Mouse (Mus musculus): Measurements from ENCODE around the gene Masp2.

Gene Masp2

DNA sequence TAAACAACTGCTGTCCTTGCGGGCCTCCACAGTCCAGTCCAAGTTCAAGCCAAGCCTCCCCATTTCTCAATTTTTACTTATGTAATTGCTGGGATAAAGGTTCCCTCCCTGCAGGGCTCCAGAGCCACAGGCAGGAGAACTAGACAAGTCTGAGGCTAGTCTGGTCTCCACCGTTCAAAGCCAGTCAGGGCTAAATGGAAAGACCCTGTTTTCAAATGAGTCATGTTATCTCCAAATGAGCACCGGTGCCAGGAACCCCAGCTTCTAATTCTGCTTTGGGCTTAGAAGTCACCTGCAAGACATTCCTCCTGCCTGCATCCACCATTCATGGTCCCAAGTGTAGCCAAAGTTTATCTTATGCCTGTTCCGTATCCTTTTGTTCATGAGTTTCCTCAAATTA, 483 bp upstream of the Masp2 start:
- no peak for DNase-seq

DNA sequence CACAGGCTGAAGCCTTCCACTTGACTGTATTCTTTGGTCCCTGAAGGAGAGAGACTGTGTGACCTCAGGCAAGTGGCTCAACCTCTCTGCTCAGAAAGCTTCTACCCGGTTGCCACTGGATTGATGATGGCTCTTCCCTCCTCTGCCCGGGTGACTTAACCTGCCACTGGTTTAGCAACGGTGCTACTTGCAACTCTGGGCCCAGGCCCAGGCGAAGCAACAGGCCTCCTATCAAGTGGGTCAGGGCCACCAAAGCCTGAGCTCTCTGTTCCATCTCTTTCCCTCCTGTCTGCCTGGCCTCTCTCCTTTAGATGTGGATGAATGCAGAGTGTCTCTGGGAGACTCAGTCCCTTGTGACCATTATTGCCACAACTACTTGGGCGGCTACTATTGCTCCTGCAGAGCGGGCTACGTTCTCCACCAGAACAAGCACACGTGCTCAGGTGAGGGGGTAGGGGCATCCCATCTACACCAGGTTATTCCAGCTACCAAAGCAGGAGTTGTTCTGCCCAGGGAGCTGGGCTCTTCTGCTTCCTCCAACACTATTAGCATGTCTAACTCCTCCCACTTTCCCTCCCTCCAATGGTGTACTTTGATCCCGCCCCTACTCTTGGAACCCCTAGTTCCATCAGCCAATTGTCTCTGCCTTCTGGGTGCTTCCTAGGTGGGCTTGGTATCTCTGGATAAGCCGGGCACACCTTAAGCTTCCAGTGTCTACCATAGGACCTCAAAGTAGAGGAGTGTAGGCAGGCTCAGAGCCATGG, 1.2 kb downstream of the Masp2 start:
- DNase-seq: no peak

DNA sequence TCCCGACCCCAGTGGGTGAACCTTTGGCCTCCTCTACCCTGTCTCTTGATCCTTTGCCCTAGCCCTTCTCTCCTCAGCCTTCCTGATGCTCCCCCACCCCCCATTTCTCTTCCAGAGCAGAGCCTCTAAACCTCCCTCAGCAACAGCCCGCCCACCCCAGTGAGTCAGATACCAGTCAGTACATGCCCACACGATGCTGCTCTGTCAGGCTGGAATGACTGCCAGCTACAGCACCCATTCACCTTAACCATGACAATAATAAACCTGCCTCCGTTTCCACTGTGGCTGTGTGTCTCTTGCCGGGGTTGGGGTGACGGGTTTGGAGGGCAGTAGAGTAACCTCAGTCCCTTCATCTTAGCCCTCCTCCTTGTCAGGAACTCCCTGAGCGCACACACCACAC, 1.8 kb downstream of the Masp2 start:
- no peak for DNase-seq

DNA sequence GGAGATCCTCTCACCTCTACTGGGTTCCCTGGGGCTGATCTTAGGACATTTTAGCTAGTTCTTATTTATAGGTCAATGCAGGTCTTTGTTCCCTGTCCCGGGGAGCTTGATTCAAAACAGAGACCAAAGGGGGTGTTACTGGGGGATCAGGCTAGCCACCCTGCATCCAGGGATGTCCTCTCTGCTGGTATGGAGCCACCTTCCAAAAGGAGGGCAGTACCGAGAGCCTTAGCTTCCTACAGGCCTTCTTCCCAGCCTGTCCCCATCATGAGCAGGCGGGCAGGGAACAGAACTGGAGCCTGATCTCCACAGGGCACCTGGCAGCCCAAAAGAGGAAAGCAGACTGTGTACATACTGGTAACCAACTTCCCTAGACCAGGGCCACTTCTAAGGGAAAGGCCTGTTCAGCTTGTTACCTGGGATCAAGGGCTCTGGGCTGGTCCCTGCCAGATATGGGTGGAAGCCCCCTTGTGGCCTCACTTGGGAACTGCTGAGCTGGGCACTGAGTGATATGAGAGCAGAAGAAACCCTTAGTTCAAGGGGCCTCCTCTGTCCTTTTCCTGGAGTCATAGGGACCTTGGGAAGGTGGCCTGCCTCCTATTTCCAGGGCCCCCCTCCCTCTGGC, 2.3 kb downstream of the Masp2 start:
- DNase-seq: peak; percentile 49

DNA sequence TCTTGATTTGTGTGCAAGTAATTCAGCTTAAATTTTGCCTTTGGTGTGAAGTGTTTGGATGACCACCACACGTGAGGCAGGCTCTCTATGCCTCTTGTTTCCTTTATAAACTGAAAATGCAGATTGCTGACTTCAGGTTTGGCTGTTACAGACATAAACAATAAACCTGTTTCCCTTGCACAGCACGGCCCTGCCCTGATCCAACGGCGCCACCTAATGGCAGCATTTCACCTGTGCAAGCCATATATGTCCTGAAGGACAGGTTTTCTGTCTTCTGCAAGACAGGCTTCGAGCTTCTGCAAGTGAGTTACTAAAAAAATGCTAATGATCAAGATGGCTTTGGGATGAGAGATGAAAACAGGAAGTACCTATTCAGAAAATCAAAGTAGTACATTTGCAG, 5.4 kb downstream of the Masp2 start:
- DNase-seq: peak; percentile 77

DNA sequence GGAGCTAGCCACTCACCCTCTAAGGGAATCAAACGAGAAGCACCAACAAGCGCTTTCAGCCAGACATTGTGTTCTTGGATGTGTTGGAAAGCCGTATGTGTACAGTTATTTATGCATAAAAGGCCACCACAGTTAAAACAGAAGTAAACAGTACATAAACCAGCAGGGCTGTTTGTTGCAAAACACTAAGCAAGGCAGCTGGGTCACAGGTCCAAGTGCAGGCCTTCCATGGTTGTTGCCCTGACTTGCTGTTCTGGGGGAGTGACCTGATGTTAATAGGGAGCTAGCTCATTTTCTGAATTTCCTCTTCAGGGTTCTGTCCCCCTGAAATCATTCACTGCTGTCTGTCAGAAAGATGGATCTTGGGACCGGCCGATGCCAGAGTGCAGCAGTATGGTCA, 7.5 kb downstream of the Masp2 start:
- no peak for DNase-seq

DNA sequence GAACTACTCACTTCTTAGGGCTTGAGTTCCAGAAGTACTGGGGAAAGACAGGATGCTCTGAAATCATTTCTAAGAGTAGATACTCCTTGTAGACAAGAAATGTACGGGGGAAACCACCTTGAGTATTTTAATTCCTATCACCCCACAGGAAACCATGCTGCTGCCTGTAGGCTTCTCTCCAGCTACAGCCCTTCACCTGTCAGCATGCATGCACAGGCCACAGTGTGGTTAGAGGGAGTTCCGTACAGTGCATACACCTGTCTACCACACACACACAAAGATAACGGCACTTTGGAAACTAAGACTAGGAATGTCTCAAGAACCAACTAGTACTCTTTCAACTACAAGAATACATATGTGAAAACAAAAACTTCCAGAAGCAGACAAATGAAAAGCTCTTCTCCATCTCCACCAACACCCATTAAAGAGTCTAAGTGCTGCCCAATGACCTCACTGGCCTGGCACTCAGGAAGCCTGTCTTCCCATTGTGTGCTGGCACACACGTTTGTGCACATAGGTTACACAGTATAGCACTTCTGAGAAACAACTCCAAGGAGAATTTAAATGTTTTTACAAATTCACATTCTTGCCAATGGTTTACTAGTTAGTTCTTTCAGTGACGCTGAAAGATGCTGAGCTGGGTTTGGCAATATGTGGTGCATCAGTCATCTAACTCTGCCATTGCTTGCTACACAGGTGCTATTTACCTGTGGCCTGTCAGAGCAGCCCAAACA, 8.4 kb downstream of the Masp2 start:
- DNase-seq: no peak

DNA sequence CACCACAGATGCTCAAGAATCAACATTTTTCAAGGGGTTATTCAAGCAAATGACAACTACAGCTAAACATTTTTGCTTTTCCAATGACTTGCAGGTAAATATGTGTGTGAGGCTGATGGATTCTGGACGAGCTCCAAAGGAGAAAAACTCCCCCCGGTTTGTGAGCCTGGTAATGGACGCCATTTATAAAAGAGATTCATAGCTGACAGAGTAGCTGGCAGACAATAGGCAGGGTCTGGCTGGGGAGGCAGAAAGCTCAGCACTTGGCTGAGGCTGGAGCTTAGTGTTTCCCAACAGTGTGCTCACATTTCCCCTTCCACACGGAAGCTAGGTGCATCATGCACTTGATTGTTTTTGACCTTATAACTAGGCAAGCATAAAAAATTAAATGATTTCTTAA, 10.2 kb downstream of the Masp2 start:
- DNase-seq: no peak

DNA sequence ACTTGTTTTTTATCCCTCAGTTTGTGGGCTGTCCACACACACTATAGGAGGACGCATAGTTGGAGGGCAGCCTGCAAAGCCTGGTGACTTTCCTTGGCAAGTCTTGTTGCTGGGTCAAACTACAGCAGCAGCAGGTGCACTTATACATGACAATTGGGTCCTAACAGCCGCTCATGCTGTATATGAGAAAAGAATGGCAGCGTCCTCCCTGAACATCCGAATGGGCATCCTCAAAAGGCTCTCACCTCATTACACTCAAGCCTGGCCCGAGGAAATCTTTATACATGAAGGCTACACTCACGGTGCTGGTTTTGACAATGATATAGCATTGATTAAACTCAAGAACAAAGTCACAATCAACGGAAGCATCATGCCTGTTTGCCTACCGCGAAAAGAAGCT, 11.4 kb downstream of the Masp2 start:
- no peak for DNase-seq

DNA sequence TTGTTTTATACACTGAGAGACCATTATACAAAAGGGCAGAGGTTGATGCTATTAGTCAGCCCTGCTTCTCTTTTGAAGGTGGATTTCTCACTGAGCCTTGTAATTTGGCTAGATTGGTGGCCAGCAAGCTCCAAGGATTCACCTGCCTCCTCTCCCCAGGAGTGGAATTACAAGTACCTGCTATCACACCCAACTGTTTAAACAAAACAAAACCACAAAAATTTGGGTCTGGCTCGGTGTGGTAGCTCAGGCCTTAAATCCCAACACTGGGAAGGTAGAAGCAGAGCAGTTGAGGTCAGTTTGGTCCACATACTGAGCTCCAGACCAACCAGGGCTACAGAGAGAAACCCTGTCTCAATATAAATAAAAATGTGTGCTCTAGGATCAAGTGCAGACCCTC, 17.5 kb downstream of the Masp2 start:
- DNase-seq: no peak

DNA sequence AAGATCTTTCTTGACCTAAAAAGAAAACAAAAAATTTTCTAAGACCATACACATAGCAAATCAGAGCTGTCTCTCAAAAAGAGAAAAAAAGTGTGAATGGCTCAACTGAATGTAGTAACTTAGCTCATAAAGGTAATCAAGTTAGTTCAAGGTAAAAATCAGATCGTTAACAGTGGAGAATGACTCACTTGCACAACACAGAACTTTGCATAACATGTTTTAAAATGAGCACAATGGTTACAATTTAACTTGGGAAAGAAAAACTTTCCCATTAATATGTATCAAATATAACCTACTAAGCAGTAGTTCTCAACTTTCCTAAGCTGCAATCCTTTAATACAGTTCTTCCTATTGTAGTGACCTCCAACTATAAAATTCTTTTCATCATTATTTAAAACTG, 18.4 kb downstream of the Masp2 start:
- DNase-seq: no peak

DNA sequence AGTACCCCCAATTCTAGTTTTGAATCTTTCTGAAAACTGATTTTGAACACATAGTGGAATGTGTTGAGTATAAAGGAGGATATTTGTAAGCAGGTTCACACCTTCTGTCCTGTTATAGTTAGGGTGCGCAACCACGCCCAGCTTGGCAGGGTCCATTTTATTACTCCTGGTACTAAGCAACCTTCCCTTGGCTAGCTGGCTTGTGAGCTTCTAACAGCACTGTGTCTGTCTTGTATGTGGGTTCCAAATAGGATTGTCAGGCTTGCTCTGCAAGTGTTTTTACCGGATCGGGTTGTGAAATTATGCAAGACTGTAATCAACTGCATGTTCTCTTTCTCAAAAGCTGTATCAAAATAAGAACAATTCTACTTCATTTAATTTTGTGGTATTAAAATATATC, 20.1 kb downstream of the Masp2 start:
- DNase-seq: no peak

DNA sequence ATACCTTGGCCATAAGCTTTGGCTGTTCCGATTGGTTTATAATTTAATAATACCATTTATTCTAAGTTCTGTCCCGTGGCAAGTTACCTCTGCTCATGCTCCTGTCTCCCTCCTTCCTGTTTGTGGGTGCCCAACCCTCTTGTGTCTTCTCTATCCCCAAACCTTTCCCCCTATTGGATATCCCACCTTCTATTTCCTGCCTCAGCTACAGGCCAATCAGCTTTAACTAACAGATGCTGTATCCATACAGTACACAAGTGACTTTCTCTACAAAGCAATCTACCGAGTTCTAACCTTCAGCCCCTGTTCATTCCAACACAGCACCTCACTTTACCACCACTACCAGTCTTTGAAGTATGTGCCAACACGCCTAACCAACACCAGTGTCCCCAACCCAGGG, 21.3 kb downstream of the Masp2 start:
- no peak for DNase-seq

DNA sequence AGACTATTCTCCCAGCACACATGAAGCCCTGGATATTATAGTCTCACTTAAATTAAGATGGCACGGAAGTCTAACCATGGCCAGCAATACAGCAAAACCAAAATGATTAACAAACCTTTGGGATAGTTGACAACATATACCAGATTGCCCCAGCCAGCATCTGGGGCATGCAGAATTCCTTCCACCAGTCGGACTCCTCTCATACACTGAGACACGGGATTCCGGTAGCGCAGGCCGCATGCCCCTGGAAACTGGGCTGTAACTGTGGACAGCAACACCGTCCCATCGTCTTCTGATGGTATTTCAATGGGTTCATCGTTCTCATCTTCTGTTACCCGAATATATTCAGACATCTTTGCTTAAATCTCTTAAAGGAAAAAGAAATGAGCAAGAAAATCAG, 22.7 kb downstream of the Masp2 start:
- DNase-seq: no peak

DNA sequence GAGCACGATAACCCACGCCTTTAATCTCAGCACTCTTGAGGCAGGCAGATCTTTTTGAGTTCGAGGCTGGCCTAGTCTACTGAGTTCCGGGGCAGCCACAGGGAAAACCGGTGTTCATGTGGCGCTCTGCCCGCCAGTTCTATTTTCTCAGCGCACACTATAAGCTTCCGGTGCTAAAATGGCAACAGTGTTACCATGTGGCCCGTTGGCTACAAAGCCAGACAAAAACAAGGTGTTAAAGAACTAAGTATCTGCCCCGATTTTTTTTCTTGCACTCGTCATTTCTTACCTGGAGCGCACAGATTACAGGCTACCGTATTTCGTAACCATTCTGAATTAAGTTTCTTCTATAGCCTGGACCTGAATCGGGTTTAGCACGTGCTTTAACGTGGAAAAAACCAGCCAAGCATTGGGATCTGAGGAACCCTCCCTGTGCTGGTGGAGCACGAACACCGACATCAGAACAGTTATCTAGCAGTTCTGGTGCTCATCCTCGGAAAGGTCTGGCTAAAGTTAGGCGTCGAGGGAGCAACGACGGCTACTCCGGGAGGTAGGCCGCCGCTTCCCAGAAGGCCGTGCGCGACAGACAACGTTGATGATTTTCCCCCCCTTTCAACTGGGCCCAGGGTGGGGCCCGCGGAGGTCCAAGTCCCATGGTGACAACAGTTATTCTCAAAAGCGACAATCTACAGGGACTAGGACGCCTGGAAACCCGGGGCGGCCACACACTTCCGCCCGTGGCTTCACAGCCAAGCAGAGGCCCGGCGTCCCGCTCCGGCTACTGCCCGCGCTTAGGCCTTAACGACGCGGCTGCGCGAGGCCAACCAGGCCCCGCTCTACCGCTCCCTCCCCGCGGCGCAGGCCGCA, 23.6 kb downstream of the Masp2 start:
- DNase-seq: peak; percentile 48

DNA sequence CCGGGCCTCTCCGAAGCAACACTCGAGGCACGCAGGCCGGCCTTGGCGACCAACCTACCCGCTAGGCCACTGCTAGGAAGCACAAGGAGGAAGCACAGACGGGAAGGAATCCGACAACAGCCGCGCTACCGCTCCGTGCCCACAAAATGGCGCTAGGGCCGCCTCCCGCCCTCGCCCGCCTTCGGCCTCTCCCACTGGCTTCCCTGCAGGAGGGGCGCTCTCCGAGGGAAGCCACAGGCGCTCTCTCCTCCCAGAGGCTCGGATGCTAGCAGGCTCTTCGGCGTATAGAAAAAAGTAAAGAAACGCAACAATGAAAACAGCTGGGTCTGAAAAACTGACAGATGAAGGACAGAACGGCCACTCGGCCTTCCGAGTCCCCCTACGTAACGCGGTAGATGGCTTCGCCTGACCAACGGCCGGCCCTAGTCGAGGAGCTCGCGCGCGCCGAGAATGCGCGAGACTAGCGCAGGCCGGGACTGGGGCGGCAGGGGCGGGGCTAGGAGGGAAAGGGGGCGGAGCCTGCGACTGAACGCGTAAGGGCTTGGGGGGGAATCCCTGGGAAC, 24.4 kb downstream of the Masp2 start, which contains the start of gene Tardbp:
Gene Tardbp, minus strand, starts transcription at position 397 of the 563 bp plus-strand sequence.
- DNase-seq: peak; percentile 94

DNA sequence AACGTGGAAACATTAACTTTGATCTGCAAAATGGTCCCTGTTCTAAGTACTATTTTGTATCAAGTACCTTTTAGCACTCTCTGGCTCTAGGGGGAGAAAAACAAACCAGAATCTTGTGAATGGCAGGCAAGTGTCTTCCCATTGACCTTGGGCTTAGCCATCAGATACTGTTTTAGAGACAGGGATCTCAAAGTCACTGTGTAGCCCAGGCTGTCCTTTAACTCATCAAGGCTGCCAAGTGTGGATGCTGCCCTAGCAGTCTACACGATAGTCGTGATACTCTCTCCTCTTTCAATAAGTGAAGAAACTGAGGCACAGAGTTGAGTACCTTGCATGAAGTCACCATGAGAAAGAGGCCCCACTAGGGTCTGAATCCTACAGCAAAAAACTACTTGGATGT, 24.9 kb downstream of the Masp2 start:
- DNase-seq: no peak

DNA sequence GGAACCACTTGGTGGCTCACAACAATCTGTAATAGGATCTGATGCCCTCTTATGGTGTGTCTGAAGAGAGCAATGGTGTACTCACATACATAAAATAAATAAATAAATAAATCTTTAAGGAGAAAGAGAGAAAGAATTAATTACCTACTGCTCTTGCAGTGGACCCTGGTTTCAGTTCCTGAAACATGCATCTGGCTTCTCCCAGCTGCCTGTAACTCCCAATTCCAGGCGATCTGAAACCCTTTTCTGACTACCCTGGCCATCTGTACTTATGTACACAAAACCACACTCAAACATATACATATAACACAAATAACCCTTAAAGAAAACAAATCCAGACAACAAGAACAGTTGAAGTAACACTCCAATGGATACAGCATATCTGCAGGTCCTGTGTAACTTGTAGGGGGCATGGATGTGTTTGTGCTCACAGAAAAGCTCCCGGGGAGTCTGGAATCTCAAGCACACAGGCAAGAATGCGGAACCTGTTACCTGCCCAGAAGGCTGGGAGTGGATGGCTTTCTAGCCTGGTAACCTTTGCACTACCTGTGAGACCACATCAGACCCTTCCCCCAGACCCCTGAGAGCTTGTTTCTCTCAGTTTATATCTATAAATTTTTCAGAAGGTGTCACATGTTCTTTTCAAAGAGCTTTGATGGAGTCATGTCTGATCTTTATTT, 29.8 kb downstream of the Masp2 start:
- no peak for DNase-seq

DNA sequence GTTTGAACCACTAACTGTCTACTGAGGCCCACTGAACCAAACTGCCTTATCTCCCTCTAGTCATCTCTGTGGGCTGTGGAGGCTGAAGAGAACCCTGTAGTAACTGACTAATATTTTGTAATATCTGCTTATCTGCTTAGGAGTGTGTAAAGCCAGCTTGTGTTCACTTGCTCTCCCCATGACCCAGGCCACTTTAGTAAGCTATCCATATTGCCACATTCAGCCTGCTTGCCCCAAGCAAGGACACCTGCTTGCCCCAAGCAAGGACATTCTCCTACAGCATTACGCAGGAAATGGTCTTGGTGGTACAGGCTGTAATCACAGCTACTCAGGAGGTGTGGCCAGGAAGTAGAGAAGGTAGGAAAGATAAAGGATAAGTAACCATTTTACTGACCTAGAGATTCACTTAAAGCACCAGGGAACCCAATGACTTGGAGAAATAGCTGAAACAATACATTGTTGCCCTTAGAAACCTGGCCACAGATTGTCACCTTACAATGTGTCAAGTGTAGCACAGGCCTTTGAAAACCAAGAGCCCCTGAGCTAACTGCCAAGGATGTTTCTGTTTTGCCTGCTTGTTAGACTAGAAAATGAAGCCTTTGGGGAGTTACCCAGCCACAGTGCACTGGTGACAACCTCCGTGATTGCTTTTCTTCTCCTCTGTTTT, 31.2 kb downstream of the Masp2 start:
- DNase-seq: no peak

DNA sequence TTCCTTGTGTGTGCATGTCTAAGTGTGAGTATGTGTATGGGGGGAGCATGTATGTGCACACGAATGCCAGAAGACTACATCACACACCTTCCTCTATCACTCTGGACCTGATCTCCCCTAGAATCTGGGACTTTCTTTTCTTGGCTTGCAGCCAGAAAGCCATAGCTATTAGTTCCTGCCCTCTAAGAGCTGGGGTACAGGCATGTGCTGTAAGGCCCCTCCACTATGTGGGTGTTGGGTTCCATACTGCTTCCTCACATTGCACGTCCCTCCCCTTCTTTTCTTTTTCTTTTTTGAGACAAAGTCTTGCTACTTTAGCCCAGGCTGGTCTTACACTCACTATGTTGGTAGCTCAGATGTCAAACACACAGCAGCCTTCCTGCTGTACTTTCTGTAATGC, 33.0 kb downstream of the Masp2 start:
- DNase-seq: no peak

DNA sequence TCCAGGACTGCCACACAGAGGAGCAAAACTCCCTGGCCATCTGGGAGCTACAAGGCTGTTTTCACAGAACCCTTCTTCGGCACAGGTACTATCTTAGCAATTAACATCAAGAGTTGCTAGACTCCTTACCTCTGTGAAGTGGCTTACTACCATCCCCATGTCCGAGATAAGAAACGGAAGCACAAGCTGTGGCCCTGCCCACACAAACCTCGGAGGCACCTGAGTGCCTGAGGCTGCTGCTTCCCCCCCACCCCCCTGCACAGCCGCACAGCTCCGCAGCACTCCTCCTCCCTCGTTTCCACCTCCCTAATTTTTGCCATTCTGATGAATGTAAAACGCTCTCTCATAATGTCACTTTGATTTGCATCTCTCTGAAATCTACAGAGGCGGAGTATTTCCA, 35.9 kb downstream of the Masp2 start:
- DNase-seq: no peak

DNA sequence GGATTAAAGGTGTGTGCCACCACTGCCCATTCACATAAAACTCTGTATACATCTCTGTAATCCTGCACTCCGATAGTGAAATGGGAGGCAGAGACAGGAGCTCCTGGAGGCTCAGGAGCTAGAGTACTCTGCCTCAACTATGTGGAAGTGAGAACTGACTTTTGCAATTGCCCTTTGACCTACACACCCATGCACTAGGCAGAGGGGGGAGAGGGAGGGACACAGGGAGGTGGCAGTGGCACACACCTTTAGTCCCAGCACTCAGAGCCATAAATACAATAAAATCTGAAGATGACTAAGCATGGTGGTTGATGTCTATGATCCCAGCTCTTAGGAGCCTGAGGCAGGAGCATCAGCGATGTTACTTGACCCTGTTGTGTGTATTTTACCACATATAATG, 37.1 kb downstream of the Masp2 start:
- no peak for DNase-seq

Data from cerebellum, adult 9-10 months (tissue).